Mouse (Mus musculus) myocyte (in vitro differentiated cells): ENCODE results near the gene Ncf1.

Experiments used
- CEBPB ChIP-seq: IDR thresholded peaks from 2 replicates; pipeline ENCODE4 v1.6.1; 2011; ENCODE audit warnings: mild to moderate bottlenecking, moderate library complexity; ENCODE audit not compliant: poor library complexity, insufficient read depth, severe bottlenecking
- MAX ChIP-seq: IDR thresholded peaks from one replicate; pipeline ENCODE4 v1.6.1; 2011; ENCODE audit warnings: low read depth, mild to moderate bottlenecking, control low read depth
- MYOD1 ChIP-seq, 3 experiments: IDR thresholded peaks; one replicate each; pipeline ENCODE4 v1.6.1; 2011; ENCODE audit warnings: control low read depth in 2 of 3, low read depth in 2 of 3, mild to moderate bottlenecking in 2 of 3, moderate library complexity in 1 of 3; ENCODE audit not compliant: insufficient read length in 2 of 3, control insufficient read depth in 1 of 3
- MYOG ChIP-seq, 3 experiments: IDR thresholded peaks; one replicate each; pipeline ENCODE4 v1.6.1; 2011; ENCODE audit warnings: control low read depth in 2 of 3, low read depth in 2 of 3, mild to moderate bottlenecking in 2 of 3; ENCODE audit not compliant: insufficient read length in 2 of 3, control insufficient read depth in 1 of 3, insufficient read depth in 1 of 3
- POLR2A ChIP-seq: IDR thresholded peaks from one replicate; pipeline ENCODE4 v1.6.1; 2011; ENCODE audit warnings: low read depth, mild to moderate bottlenecking, control low read depth, moderate library complexity; ENCODE audit not compliant: insufficient read length
- POLR2AphosphoS2 ChIP-seq: IDR thresholded peaks from one replicate; pipeline ENCODE4 v1.6.1; 2011; ENCODE audit warnings: low read depth, control low read depth; ENCODE audit not compliant: insufficient read length
- SRF ChIP-seq: IDR thresholded peaks from one replicate; pipeline ENCODE4 v1.6.1; 2011; ENCODE audit warnings: low read depth; ENCODE audit not compliant: control insufficient read depth, insufficient read length
- TCF12 ChIP-seq: IDR thresholded peaks from one replicate; pipeline ENCODE4 v1.6.1; 2011; ENCODE audit warnings: mild to moderate bottlenecking, control low read depth; ENCODE audit not compliant: poor library complexity, insufficient read depth, severe bottlenecking
- USF1 ChIP-seq: IDR thresholded peaks from one replicate; pipeline ENCODE4 v1.6.1; 2011; ENCODE audit warnings: low read depth, mild to moderate bottlenecking, control low read depth, moderate library complexity

- TF ChIP-seq POLR2A, result no peak
- TF ChIP-seq MYOG (IDR thresholded peaks at IDR 0.05; ENCODE audit: control insufficient read depth in 1 of 3, insufficient read depth in 1 of 3, insufficient read length in 2 of 3, low read depth in 2 of 3), result no peak
- TF ChIP-seq CEBPB, result no peak
- TF ChIP-seq USF1, result no peak
- no peak for TF ChIP-seq MAX
- no peak for TF ChIP-seq SRF
- TF ChIP-seq MYOD1 (IDR thresholded peaks at IDR 0.05; ENCODE audit: control insufficient read depth in 1 of 3, insufficient read length in 2 of 3, low read depth in 2 of 3), result no peak
- TF ChIP-seq POLR2AphosphoS2, result no peak
- no peak for TF ChIP-seq TCF12
Observed at GRCm38 (mm10) chr5:134272761-134273160, 43.3 kb upstream of the Ncf1 start.
